Mouse (Mus musculus): ENCODE measurements at regions not wholly inside any gene's neighbourhood (a gene's known extent, or its start where the extent isn't known, plus 50 kb on each side); places are given as distances from the start of the nearest gene placed in this dataset.

- no peak for TF ChIP-seq POLR2A (IDR thresholded peaks at IDR 0.05; ENCODE audit: insufficient read depth, low read depth, low read length)
- TF ChIP-seq CTCF (IDR thresholded peaks at IDR 0.05): no peak
Measured at GRCm38 (mm10) chr10:20776640-20777413, 51.9 kb upstream of the Pde7b start.
